Mouse (Mus musculus) liver, embryonic 14.5 days (tissue): Measurements from ENCODE around the gene Umad1. TPM values are rescaled to one million over a fixed set of nuclear protein-coding genes. Genes with fewer than 3 reads are reported as not detected.

Experiments
- ATAC-seq: fragments of 200-750 bp; cut with Nextera tagmentation; 2 replicates; pipeline ENCODE4 v1.8.0; 2017; ENCODE audit warnings: moderate number of reproducible peaks, mild to moderate bottlenecking, moderate library complexity; ENCODE audit not compliant: insufficient read depth
- DNase-seq, 3 experiments: peaks; one replicate each; pipeline ENCODE4 v3.0.0-alpha.2; 2012 to 2013; ENCODE audit warnings: low read depth in 3 of 3, low spot score in 3 of 3
- H3K27ac ChIP-seq: fragments of 300-500 bp; sonication (generic); 2 replicates; pipeline ENCODE4 v1.5.1; 2014; ENCODE audit warnings: moderate library complexity, mild to moderate bottlenecking, control low read depth, inconsistent platforms
- H3K27me3 ChIP-seq: fragments of 300-500 bp; sonication (generic); 2 replicates; pipeline ENCODE4 v1.6.1; 2014; ENCODE audit warnings: mild to moderate bottlenecking, low read length, moderate library complexity; ENCODE audit not compliant: control insufficient read depth, insufficient read depth
- H3K36me3 ChIP-seq: fragments of 300-500 bp; sonication (generic); replicated peaks from 2 replicates; pipeline ENCODE4 v1.6.1; 2014; ENCODE audit warnings: low read depth; ENCODE audit not compliant: control insufficient read depth, insufficient read depth
- H3K4me1 ChIP-seq, 2 experiments: fragments of 200-500 bp in 1 of 2; fragments of 300-500 bp in 1 of 2; sonication (generic) in 1 of 2; replicated peaks; 2 replicates each; pipeline ENCODE4 v1.6.1; 2012 to 2014; ENCODE audit warnings: antibody characterized with exemption in 1 of 2, inconsistent platforms in 1 of 2, low read length in 1 of 2; ENCODE audit not compliant: control insufficient read depth in 2 of 2, insufficient read depth in 2 of 2
- H3K4me2 ChIP-seq: fragments of 300-500 bp; sonication (generic); 2 replicates; pipeline ENCODE4 v1.6.1; 2014; ENCODE audit warnings: low read depth, mild to moderate bottlenecking, control low read depth, moderate library complexity
- H3K4me3 ChIP-seq, 2 experiments: fragments of 200-500 bp in 1 of 2; fragments of 300-500 bp in 1 of 2; sonication (generic) in 1 of 2; 2 replicates each; pipeline ENCODE4 v1.5.1; 2012 to 2014; ENCODE audit warnings: low read depth in 2 of 2, low read length in 2 of 2, mild to moderate bottlenecking in 2 of 2, control low read depth in 1 of 2, inconsistent platforms in 1 of 2, moderate library complexity in 1 of 2; ENCODE audit not compliant: insufficient read depth in 1 of 2
- H3K9ac ChIP-seq: fragments of 300-500 bp; sonication (generic); replicated peaks from 2 replicates; pipeline ENCODE4 v1.6.1; 2014; ENCODE audit warnings: mild to moderate bottlenecking, control low read depth, moderate library complexity
- H3K9me3 ChIP-seq: fragments of 300-500 bp; sonication (generic); 2 replicates; pipeline ENCODE4 v1.6.1; 2016; ENCODE audit warnings: low read length, mixed read lengths; ENCODE audit not compliant: control insufficient read depth
- CTCF ChIP-seq: IDR thresholded peaks from 2 replicates; pipeline ENCODE4 v1.5.1; 2016; ENCODE audit warnings: antibody characterized with exemption, low read depth, control low read depth
- EP300 ChIP-seq: IDR thresholded peaks from 2 replicates; pipeline ENCODE4 v1.6.1; 2016; ENCODE audit warnings: antibody characterized with exemption, low read depth
- WGBS: fragments of 180-500 bp; shearing (Covaris S2); extraction: QIAGEN DNeasy Blood & Tissue Kit; methylation state at CpG from one replicate; pipeline ENCODE4 v1.1.7; 2014; ENCODE audit not compliant: insufficient replicate concordance; 5-methylcytosine and 5-hydroxymethylcytosine counted together
- polyA plus RNA-seq, 2 experiments: library from polyadenylated mRNA; depleted of rRNA in 1 of 2; stranded (reverse) in 1 of 2; unstranded in 1 of 2; fragments of >200 nt; fragmentation: Nextera tagmentation in 1 of 2; extraction: Ambion mirVana in 1 of 2; gene quantifications; 2 replicates each; pipeline versions ENCODE4 v1.2.1 to v1.2.3; 2012 to 2014

Umad1 gene
- polyA plus RNA-seq, 2 experiments = 8.1 to 14.7 TPM

- Histone ChIP-seq H3K27me3 (no peaks in the 10 kb centered on the region), H3K4me2 (no peak overlapping the region), H3K4me1 (no peaks in the 10 kb centered on the region), H3K9ac (no peak overlapping the region), H3K9me3 (no peaks in the 10 kb centered on the region; the same call in 1 of the 2 replicates), H3K27ac (no peak overlapping the region), H3K4me3 (no peak overlapping the region), H3K36me3 (no peaks in the 10 kb centered on the region)
- WGBS = 66% methylated on average over 3 of the region's 3 CpGs
- ATAC-seq = no peak
- no peak for TF ChIP-seq EP300
- TF ChIP-seq CTCF = no peak
- no peak for DNase-seq
These were observed 239.9 kb downstream of the Umad1 start for GRCm38 (mm10) chr6:8498961-8499360.

- 42% methylated on average over 3 of the region's 3 CpGs for WGBS
- Histone ChIP-seq H3K4me2 (no peak overlapping the region), H3K36me3 (no peaks in the 10 kb centered on the region), H3K27me3 (no peaks in the 10 kb centered on the region), H3K27ac (no peak overlapping the region), H3K4me1 (peaks cover 3 to 7% of the 10 kb centered on the region in 2 experiments), H3K9me3 (no peaks in the 10 kb centered on the region; the same call in 1 of the 2 replicates), H3K9ac (no peak overlapping the region), H3K4me3 (no peak overlapping the region)
- DNase-seq (no peak), ATAC-seq (no peak)
- TF ChIP-seq EP300 = no peak
- no peak for TF ChIP-seq CTCF
These were observed 244.9 kb downstream of the Umad1 start for GRCm38 (mm10) chr6:8503953-8504352.

- H3K27me3 ChIP-seq = no peaks in the 10 kb centered on the region
- 68% methylated on average over 6 of the region's 6 CpGs for WGBS
- no peak for ATAC-seq
- TF ChIP-seq CTCF = no peak
- peaks cover 3 to 7% of the 10 kb centered on the region in 2 experiments for H3K4me1 ChIP-seq
- no peaks in the 10 kb centered on the region for H3K9me3 ChIP-seq
- no peak for DNase-seq
- no peak overlapping the region for H3K27ac ChIP-seq
- no peak overlapping the region for H3K4me2 ChIP-seq
- no peak overlapping the region for H3K4me3 ChIP-seq
- no peak overlapping the region for H3K9ac ChIP-seq
- H3K36me3 ChIP-seq = no peaks in the 10 kb centered on the region
These were observed 245.6 kb downstream of the Umad1 start for GRCm38 (mm10) chr6:8504521-8505228.

GRCm38 (mm10) chr6:8506631-8507030, 247.5 kb downstream of the Umad1 start:
- Histone ChIP-seq H3K4me3 (no peak overlapping the region), H3K4me2 (no peak overlapping the region), H3K36me3 (no peaks in the 10 kb centered on the region), H3K27ac (no peak overlapping the region), H3K9ac (no peak overlapping the region), H3K27me3 (no peaks in the 10 kb centered on the region), H3K9me3 (no peaks in the 10 kb centered on the region), H3K4me1 (peaks cover 10 to 13% of the 10 kb centered on the region in 2 experiments)
- DNase-seq = no peak
- no peak for ATAC-seq
- TF ChIP-seq EP300 (no peak), CTCF (no peak)

Other genes starting within 250 kb of the Umad1 start
- gene Col28a1, start 66.7 kb upstream of the Umad1 start, polyA plus RNA-seq (2012; rRNA removed) = 0.02 and 0.04 TPM in 2 replicates
- 0.09 TPM in 1 of 2 replicates, not detected in the other for gene Col28a1, start 66.7 kb upstream of the Umad1 start, polyA plus RNA-seq (2014; fragmentation: Nextera tagmentation; extraction: Ambion mirVana)
- 3.6 and 5.1 TPM in 2 replicates for gene Mios, start 50.1 kb upstream of the Umad1 start, polyA plus RNA-seq (2012; rRNA removed)
- 12.8 and 13.4 TPM in 2 replicates for gene Mios, start 50.1 kb upstream of the Umad1 start, polyA plus RNA-seq (2014; fragmentation: Nextera tagmentation; extraction: Ambion mirVana)
- gene Rpa3, start 115 bp upstream of the Umad1 start, polyA plus RNA-seq (2012; rRNA removed) = 34.7 and 51.1 TPM in 2 replicates
- 136 and 143 TPM in 2 replicates for gene Rpa3, start 115 bp upstream of the Umad1 start, polyA plus RNA-seq (2014; fragmentation: Nextera tagmentation; extraction: Ambion mirVana)
- 1.9 and 2.1 TPM in 2 replicates for gene Gm45062, start 162 bp downstream of the Umad1 start, polyA plus RNA-seq (2012; rRNA removed)
- gene Gm45062, start 162 bp downstream of the Umad1 start, polyA plus RNA-seq (2014; fragmentation: Nextera tagmentation; extraction: Ambion mirVana) = 0.86 and 1.0 TPM in 2 replicates